Mouse (Mus musculus) adrenal gland, postnatal 14 days (tissue): ENCODE data around the gene Atxn2. TPM values are rescaled to one million over a fixed set of nuclear protein-coding genes. Genes with fewer than 3 reads are reported as not detected.
A peak's percentile ranks its signal among the peaks of the same experiment; 100 is the strongest.
"Not testable (repeated sequence)": the region's sequence is repeated elsewhere in the genome, so short reads cannot be mapped to it uniquely, and the experiment has no call there.

ENCODE experiments used
- DNase-seq: peaks from one replicate; pipeline ENCODE4 v3.0.0; 2021; ENCODE audit warnings: mixed read lengths
- long read RNA-seq, 2 experiments: library from polyadenylated mRNA; stranded (forward); transcript quantifications; one replicate each; pipeline ENCODE4 v2.0.0; 2021
- total RNA-seq: library from RNA; stranded (reverse); gene quantifications from 2 replicates; pipeline ENCODE4 v1.2.3, GENCODE M21; 2021

Atxn2 gene
- 170 and 187 TPM in 2 replicates for total RNA-seq
- long read RNA-seq, experiment 1, partial matches to known transcripts = 8 of 23 reads
- long read RNA-seq, experiment 1, other reads (novel, unspliced or antisense) = 15 of 23 reads
- long read RNA-seq, experiment 2, partial matches to known transcripts = 12 of 20 reads
- long read RNA-seq, experiment 2, other reads (novel, unspliced or antisense) = 8 of 20 reads

- peak; percentile 94 for DNase-seq
Measured at GRCm38 (mm10) chr5:121711174-121711927, at the start of gene Atxn2. TSS of gene Atxn2 (plus strand) at chr5:121711337.

- no peak for DNase-seq
Measured at GRCm38 (mm10) chr5:121661494-121661893, 49.6 kb upstream of the Atxn2 start.

GRCm38 (mm10) chr5:121663456-121663855 is 47.7 kb upstream of the Atxn2 start:
- DNase-seq = no peak

- DNase-seq = no peak
Measured at GRCm38 (mm10) chr5:121664078-121664477, 47.1 kb upstream of the Atxn2 start.

- no peak for DNase-seq
Measured at GRCm38 (mm10) chr5:121664971-121665370, 46.2 kb upstream of the Atxn2 start.

GRCm38 (mm10) chr5:121667067-121667466 is 44.1 kb upstream of the Atxn2 start:
- no peak for DNase-seq

- no peak for DNase-seq
Measured at GRCm38 (mm10) chr5:121668411-121668810, 42.7 kb upstream of the Atxn2 start.

- DNase-seq = peak; percentile 42
Measured at GRCm38 (mm10) chr5:121670412-121670811, 40.7 kb upstream of the Atxn2 start.

GRCm38 (mm10) chr5:121682250-121682649 is 28.9 kb upstream of the Atxn2 start:
- DNase-seq = no peak

GRCm38 (mm10) chr5:121685495-121685894 is 25.6 kb upstream of the Atxn2 start:
- no peak for DNase-seq

- no peak for DNase-seq
Measured at GRCm38 (mm10) chr5:121686113-121686898, 24.8 kb upstream of the Atxn2 start.

- DNase-seq = peak; percentile 50
Measured at GRCm38 (mm10) chr5:121690482-121691211, 20.5 kb upstream of the Atxn2 start.

- DNase-seq = not testable (repeated sequence)
Measured at GRCm38 (mm10) chr5:121691436-121691835, 19.7 kb upstream of the Atxn2 start.

- no peak for DNase-seq
Measured at GRCm38 (mm10) chr5:121692897-121693296, 18.2 kb upstream of the Atxn2 start.

GRCm38 (mm10) chr5:121696761-121697160 is 14.4 kb upstream of the Atxn2 start:
- DNase-seq = no peak

GRCm38 (mm10) chr5:121699891-121700290 is 11.2 kb upstream of the Atxn2 start:
- no peak for DNase-seq

GRCm38 (mm10) chr5:121700496-121700895 is 10.6 kb upstream of the Atxn2 start:
- peak; percentile 71 for DNase-seq

GRCm38 (mm10) chr5:121701111-121701769 is 9.9 kb upstream of the Atxn2 start:
- peak; percentile 61 for DNase-seq

GRCm38 (mm10) chr5:121703341-121703740 is 7.8 kb upstream of the Atxn2 start:
- no peak for DNase-seq

GRCm38 (mm10) chr5:121704512-121705248 is 6.5 kb upstream of the Atxn2 start:
- DNase-seq = peak; percentile 42

- no peak for DNase-seq
Measured at GRCm38 (mm10) chr5:121710402-121710801, 735 bp upstream of the Atxn2 start.
